Mouse (Mus musculus): ENCODE measurements around the gene Clmp. TPM values are rescaled to one million over a fixed set of nuclear protein-coding genes. Genes with fewer than 3 reads are reported as not detected.

The Clmp gene
- 16.6 and 19.6 TPM in 2 replicates for polyA plus RNA-seq (2012; rRNA removed)

GRCm38 (mm10) chr9:40685801-40686420, at the start of gene Clmp:
TSS of gene Clmp (plus strand) at chr9:40685962.
- DNase-seq (ENCODE audit: extremely low spot score in 1 of 2, low spot score in 1 of 2), result no peak

- DNase-seq (ENCODE audit: extremely low spot score in 1 of 2, low spot score in 1 of 2), result peak in 1 of 2 experiments; percentile 86
These were observed 49.7 kb upstream of the Clmp start for GRCm38 (mm10) chr9:40636054-40636453.

GRCm38 (mm10) chr9:40637705-40638393, 47.9 kb upstream of the Clmp start:
- DNase-seq (ENCODE audit: extremely low spot score in 1 of 2, low spot score in 1 of 2), result no peak

GRCm38 (mm10) chr9:40638394-40639049, 47.2 kb upstream of the Clmp start:
- no peak for DNase-seq (ENCODE audit: extremely low spot score in 1 of 2, low spot score in 1 of 2)

- no peak for DNase-seq (ENCODE audit: extremely low spot score in 1 of 2, low spot score in 1 of 2)
These were observed 46.1 kb upstream of the Clmp start for GRCm38 (mm10) chr9:40639536-40640187.

GRCm38 (mm10) chr9:40641318-40641717, 44.4 kb upstream of the Clmp start:
- no peak for DNase-seq (ENCODE audit: extremely low spot score in 1 of 2, low spot score in 1 of 2)

GRCm38 (mm10) chr9:40642470-40643220, 43.1 kb upstream of the Clmp start:
- DNase-seq (ENCODE audit: extremely low spot score in 1 of 2, low spot score in 1 of 2), result no peak

GRCm38 (mm10) chr9:40649444-40649843, 36.3 kb upstream of the Clmp start:
- DNase-seq (ENCODE audit: extremely low spot score in 1 of 2, low spot score in 1 of 2), result no peak

GRCm38 (mm10) chr9:40649983-40650382, 35.8 kb upstream of the Clmp start:
- DNase-seq (ENCODE audit: extremely low spot score in 1 of 2, low spot score in 1 of 2), result no peak

GRCm38 (mm10) chr9:40651239-40651859, 34.4 kb upstream of the Clmp start:
- no peak for DNase-seq (ENCODE audit: extremely low spot score in 1 of 2, low spot score in 1 of 2)

- no peak for DNase-seq (ENCODE audit: extremely low spot score in 1 of 2, low spot score in 1 of 2)
These were observed 33.0 kb upstream of the Clmp start for GRCm38 (mm10) chr9:40652757-40653156.

GRCm38 (mm10) chr9:40666190-40666803, 19.5 kb upstream of the Clmp start:
- DNase-seq (ENCODE audit: extremely low spot score in 1 of 2, low spot score in 1 of 2), result no peak

- no peak for DNase-seq (ENCODE audit: extremely low spot score in 1 of 2, low spot score in 1 of 2)
These were observed 15.4 kb upstream of the Clmp start, which contains the start of gene Gm21915 for GRCm38 (mm10) chr9:40670313-40670712. TSS of gene Gm21915 (plus strand) at chr9:40670613.

- DNase-seq (ENCODE audit: extremely low spot score in 1 of 2, low spot score in 1 of 2), result no peak
These were observed 14.3 kb upstream of the Clmp start for GRCm38 (mm10) chr9:40671323-40671930.

GRCm38 (mm10) chr9:40675203-40675958, 10.4 kb upstream of the Clmp start:
- DNase-seq (ENCODE audit: extremely low spot score in 1 of 2, low spot score in 1 of 2), result no peak

- DNase-seq (ENCODE audit: extremely low spot score in 1 of 2, low spot score in 1 of 2), result no peak
These were observed 7.1 kb upstream of the Clmp start for GRCm38 (mm10) chr9:40678653-40679052.

GRCm38 (mm10) chr9:40686421-40686899, 698 bp downstream of the Clmp start:
- no peak for DNase-seq (ENCODE audit: extremely low spot score in 1 of 2, low spot score in 1 of 2)

GRCm38 (mm10) chr9:40687053-40687452, 1.3 kb downstream of the Clmp start:
- DNase-seq (ENCODE audit: extremely low spot score in 1 of 2, low spot score in 1 of 2), result no peak

Measured in frontal cortex, adult 2 months (tissue).